Mouse (Mus musculus): ENCODE measurements at regions not wholly inside any gene's neighbourhood (a gene's known extent, or its start where the extent isn't known, plus 50 kb on each side); places are given as distances from the start of the nearest gene placed in this dataset.

DNA sequence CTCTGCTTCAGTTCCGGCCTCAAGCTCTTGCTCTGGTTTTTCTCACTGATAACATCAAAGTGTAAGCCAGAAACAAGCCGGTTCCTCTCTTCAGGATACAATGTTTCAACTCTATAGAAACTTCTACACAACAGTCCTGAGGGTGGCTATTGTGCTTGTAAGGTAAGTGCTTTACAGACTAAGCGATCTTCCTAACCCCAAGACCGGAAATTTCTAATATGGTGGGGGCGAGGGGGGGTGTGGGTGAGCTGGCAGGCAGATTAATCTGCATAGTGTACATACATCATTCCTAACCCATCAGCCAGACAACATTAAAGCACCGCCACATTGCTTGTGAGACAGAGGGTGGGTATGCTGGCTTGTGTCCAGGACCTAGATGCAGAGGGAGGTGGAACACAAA lies 200.8 kb downstream of the Uaca start:
- in situ Hi-C loops (cut with MboI, MseI): loop anchor here (5.0 to 10.0 kb wide), 2 partner anchors 1350 to 1372 kb away; partner anchors contain the start of gene Anp32a (in 1 of the 2)

DNA sequence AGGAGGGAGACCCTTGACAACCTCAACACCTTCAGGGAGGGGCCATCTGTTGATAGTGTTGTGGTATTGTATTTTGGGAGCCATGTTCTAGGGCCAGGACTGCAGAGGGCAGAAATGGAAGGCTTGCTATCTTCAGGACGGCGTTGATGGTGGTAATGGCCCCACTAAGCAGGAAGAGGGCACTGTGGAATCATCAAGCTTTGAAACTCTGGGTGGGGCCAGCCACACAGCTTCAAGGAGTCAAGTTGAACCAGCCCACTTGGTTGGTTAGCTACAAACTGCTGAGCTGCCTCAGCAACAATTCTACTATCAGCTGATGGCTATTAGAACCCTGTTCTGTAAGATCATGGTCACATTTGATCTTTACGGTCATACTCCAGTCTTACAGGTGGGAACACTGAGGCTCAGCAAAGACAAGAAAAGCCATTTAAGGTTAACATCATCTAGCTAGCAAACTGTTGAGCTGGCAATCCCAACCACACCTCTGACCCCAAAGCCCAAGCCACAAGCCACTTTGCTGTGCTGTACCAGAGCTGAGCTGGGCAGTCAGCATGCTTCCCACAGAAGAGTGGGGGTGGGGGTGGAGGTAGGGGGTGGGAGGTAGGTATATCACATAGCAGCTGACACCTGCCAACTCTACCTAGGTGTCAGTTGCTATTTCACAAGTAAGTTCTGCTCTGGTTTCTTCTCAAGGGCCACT lies 203.9 kb downstream of the Uaca start:
- in situ Hi-C loops (cut with MboI, MseI): loop anchor here (5.0 to 10.0 kb wide), 2 partner anchors 1347 to 1369 kb away; partner anchors contain the start of gene Anp32a (in 1 of the 2)

DNA sequence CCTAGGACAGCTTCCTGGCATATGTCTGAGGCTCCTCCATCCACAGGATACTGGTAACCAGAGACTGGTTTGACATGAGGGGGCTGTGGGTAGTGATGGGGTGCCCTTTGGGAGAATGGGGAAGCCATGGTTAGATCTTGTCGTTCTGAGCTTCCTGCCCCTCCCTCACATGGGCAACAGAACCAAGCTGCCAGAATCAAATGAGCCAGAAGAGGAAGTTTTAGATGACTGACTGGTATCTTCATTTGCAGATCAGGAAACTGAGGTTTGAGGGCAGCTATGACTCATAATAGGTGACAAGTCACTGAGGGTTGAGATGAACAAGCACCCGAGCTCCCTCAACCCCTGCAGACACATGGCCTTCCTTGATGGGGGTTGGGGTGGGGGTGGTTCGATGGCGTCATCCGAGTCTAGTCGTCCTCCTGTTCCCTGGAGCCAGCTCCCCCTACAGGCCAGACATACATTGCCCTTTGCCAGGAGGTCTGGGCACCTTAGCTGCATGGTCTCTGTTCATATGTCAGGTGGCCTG lies 204.7 kb downstream of the Uaca start:
- in situ Hi-C loops (cut with MboI, MseI): loop anchor here (5.0 to 10.0 kb wide), 2 partner anchors 1346 to 1368 kb away; partner anchors contain the start of gene Anp32a (in 1 of the 2)

DNA sequence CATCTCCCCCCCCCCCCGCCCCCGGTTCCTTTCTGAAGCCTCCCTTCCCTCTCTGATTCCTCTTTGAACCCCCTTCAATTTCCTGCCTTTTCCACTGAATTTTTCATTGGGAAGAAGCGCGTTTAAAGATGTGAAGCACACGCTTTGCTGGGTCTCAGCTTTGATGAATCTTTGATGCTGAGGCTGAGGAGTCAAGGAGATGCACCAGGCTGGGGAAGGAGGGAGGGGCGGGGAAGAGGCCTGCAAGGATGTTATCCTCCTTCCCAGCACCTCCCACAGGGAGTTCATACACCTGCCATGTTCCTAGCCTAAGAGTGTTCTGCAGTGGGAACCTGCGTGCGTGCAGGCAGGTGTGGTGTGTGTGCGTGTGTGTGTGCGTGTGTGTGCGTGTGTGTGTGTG lies 205.9 kb downstream of the Uaca start:
- in situ Hi-C loops (cut with MboI, MseI): no loop called here

DNA sequence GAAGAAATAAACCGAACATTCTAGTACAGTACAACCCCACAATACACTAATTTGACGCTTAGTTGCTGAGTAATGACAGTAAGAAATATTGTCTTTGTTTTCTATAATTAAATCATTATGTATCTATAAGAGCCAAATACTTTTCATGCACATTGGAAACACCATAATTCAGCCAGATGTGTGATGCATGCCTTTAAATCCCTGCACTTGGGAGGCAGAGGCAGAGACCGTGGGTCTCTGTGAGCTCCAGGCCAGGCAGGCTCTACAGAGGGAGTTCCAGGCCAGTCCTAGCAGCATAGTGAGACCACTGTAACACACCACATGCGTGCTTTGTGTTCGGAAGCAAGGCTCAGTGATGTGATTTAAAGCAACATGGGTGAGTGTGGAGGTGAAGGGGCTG lies 208.2 kb downstream of the Uaca start:
- in situ Hi-C loops (cut with MboI, MseI): no loop called here

DNA sequence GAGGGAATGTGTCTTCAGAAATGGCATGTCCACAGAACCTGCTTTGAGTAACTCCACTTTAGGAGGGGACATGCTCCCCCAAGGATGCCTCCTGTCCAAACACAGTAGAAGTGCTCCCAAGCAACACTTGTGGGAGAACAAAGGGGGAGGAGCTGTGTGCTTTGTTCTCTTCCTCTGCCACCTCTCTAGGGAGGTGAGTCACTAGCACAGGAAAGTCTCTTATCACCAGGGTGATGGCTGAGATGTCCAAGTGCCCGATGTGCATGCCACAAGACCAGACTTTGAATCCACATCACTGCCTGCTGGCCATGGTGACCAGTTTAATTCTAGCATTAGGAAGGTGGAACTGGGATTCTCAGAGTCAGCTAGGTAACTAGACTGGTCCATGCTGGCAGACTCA lies 214.1 kb downstream of the Uaca start:
- in situ Hi-C loops (cut with MboI, MseI): no loop called here

DNA sequence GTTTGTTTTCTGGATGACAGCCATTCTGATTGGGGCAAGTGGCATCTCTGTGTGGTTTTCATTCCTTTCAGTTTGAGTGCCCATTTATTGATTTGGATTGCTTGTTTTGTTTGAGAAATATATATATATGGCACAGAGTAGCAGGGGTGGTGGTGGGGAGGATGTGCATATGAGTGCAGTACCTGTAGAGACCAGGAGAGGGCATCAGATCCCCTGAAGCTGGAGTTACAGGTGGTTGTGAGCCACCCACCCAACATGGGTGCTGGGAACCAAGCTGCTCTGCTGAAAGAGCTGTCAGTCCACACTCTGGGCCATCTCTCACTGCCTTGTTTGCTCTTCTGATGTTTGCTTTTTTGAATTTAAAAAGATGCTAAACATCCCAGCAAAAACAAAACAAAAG lies 216.7 kb downstream of the Uaca start:
- in situ Hi-C loops (cut with MboI, MseI): loop anchor here in 1 of 2 experiments (5.0 kb wide), 1 partner anchor 696 kb away; no protein-coding TSS in a partner anchor

DNA sequence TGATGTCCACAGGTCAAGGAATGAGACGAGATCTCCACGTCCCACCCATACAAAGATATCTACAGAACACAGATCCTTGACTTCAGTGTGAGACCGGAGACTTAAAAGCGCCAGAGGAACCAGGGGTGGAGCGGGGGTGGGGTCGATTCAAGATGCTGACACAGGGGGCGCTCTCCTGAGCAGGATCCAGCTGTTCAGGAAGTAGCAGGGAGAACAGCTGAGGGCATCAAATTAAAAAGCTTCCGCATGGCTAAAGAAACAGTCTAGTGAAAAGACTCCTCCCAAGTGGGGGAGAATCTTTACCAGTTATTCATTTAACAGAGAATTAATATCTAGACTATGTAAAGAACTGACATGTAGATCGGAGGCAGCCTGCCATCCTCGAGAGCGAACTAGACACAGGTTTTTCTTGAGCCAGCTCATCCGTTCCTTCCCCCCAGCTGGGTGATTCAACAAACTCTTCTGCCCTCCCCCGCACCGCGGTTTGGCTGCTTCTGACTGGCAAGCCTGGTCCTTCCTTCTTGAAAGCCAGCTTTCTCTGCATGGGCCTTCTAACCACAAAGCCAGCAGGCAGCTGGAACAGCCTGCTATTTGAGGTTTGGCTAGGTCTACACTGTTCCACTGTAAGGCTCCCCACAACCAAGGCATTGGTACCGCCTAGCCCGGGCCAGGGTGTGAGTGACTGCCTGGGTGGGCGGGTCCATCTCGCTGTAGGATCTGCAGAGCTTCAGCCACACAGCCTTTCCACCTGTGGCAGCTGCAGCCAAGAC lies 218.6 kb downstream of the Uaca start:
- in situ Hi-C loops (cut with MboI, MseI): loop anchor here in 1 of 2 experiments (5.0 kb wide), 1 partner anchor 694 kb away; no protein-coding TSS in a partner anchor

DNA sequence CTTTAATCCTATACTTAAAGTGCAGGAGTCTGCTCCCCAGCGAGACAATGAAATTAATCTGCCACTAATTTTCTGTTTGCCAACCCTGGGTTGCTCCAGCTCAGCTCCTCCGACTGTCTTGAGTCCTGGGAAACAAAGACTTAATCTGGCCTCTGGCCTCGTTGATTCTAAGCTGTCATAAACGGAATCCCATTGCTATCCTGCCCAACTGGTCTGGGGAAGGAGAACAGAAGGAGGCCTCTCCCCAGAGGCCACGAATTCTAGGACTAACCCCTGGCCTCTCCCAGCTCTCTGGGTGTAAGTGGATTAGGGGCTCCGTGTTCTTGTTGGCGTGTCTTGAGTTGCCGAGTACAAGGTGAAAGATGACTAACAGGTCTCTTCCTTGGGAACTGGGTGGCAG lies 219.8 kb downstream of the Uaca start:
- in situ Hi-C loops (cut with MboI, MseI): loop anchor here in 1 of 2 experiments (5.0 kb wide), 1 partner anchor 693 kb away; no protein-coding TSS in a partner anchor

DNA sequence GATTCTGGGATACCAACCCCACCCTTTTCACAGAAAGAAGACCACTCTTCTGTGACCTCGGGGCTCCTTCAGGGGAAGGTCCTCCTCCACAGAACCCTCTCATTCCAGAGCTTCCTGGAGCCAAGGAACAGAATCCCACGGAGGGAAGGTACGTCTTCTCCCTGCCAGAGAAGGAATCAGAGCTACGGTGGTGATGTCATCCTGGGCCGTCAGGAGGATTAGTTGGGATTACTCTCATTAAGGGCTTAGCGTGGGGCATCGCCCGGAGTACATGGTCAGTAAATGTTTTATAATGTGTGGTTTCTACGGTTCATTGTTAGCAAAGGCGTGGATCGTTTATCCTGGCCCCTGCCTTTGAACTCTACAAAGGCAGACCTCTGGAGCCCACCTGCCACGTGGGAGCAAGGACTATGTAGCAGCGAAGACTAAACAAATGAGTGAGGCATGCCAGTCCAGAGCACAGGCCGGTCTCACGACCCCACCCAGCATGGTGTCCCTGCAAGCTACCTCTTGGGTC lies 221.1 kb downstream of the Uaca start:
- in situ Hi-C loops (cut with MboI, MseI): loop anchor here in 1 of 2 experiments (5.0 kb wide), 1 partner anchor 1327 kb away; the partner anchor contains the start of gene Anp32a

DNA sequence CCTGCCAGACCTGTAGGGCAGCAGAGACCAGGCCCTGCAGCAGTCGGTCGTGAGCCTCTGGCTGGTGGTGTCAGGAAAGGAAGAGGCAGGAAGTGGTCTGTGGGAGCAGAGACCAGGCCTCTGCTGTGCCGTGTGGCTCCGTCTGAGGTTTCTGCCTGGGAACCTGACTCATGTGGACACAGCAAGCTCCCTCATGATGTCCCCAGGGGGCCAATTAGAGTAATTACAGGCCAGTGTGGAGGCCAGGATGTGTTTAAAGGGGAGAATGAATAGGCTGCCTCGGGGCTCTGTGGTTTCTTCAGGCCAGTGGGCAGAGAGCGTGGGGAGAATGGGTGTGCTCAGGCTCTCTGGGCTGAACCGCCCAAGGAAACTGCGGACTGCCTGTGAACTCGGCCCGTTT lies 222.3 kb downstream of the Uaca start:
- in situ Hi-C loops (cut with MboI, MseI): loop anchor here in 1 of 2 experiments (5.0 kb wide), 1 partner anchor 1326 kb away; the partner anchor contains the start of gene Anp32a

DNA sequence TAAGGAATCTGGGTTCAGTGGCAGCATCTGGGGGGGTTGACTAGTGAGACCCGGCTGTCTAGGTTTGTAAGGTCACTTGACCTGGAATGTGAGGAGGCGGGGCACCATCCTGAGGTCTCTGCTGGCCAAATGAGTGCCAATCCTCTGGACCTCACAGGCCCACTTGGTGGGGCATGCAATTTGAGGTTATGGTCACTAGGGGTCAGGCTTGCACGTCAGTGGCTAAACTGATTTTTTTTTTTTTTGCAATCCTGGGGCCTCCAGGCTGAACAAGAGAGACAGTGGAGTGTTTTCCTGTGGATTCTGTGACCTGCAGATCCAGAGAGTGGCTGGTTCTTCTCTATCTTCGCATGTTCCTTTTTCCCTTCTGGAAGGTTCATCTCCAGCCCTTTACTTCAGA lies 225.6 kb downstream of the Uaca start:
- in situ Hi-C loops (cut with MboI, MseI): loop anchor here in 1 of 2 experiments (5.0 kb wide), 1 partner anchor 1322 kb away; the partner anchor contains the start of gene Anp32a

DNA sequence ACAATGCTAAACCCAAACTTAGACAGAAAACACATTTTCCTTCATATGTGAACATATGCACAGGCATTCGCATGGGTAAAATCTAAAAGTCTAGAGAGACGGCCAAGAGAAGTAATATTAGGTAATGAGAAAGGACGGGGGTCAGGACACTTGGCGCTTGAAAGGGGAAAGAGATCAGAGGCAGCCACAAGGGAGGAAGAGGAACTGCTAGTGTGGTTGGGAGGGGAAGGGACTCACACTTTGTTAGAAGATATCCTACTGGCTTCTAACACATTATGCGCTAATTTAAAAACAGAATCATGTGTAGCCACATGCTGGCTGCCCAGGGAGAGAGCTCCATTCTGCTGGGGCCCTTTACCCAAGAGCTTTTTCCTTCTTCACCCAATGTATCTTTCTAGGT lies 227.5 kb downstream of the Uaca start:
- in situ Hi-C loops (cut with MboI, MseI): no loop called here

DNA sequence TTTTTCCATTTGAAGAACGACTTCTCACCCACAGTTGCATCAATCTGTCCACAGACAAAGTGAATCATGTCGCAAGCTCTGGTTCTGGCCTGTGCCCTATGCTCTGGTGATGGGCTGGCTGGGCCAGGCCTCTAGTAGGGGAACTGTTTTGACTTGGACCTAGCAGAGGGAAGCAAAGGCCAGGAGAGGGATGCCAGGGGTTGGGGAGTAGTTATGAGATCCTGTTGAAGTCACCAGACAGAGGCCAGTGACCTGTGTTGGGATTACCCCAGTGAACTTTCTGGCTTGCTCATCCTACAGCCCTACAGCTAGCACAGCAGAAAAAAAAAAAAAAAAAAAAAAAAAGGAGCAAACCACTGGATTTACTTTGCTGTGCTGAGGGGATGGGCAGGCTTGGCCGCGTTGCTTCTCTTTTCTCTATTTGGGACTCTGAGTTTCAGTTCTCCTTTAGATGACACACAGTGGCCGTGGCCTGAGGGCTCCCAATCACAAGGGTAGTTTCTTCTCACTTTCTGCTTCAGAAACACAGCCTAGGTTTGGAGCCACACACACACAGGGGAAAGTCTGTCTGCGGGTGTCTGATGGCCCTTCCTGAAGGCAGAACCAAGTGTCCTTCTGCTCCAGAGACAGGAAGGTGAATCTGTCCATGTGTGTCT lies 228.2 kb downstream of the Uaca start:
- in situ Hi-C loops (cut with MboI, MseI): no loop called here

DNA sequence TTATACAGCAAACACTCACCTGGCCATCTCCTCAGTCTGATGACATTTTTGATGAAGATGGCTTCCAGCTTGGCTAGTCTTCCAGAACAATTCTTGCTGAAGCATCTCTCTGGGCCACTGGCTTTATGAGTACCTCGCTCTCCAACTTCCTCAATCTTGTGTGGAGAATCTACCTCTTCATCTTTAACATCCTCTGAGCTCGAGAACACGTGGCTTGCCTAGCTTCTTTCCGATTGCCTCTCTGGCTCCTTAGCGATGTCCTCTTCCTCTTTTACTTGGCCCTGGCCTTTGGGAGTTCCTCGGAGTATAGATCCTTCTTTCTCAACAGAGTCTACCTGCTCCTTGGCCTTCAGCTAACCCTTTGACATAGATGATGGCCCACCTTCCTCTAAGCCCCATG lies 231.0 kb downstream of the Uaca start:
- in situ Hi-C loops (cut with MboI, MseI): no loop called here

DNA sequence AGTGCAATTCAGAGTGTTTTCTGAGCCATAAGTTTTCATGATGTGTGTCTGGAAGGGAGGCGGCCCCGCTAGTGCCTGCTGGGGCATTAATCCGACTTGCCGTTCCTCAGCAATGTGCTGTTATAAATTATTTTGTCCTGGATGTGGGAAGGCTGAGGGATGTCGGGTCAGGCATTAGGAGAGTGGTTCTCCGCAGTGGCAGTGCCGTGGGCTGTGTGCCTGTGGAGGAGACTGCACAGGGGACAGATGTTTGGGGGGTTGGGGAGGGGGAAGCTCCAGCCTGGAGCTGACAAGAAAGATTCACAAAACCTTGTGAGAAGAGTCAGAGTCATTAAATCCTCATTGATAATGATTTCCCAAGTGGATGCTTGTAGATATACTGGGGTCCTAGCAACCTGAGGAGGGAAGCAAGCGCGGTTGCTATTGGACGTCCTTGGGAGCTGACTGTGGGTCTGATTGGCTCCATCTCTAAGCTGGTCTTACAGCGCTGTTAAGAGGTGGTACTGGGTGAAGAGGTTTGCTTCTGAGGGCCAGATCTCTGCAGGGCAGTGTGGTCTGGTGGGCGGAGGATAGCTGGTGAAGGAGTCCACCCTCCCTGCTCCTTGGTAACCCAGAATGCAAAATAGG lies 234.5 kb downstream of the Uaca start:
- in situ Hi-C loops (cut with MboI, MseI): no loop called here

DNA sequence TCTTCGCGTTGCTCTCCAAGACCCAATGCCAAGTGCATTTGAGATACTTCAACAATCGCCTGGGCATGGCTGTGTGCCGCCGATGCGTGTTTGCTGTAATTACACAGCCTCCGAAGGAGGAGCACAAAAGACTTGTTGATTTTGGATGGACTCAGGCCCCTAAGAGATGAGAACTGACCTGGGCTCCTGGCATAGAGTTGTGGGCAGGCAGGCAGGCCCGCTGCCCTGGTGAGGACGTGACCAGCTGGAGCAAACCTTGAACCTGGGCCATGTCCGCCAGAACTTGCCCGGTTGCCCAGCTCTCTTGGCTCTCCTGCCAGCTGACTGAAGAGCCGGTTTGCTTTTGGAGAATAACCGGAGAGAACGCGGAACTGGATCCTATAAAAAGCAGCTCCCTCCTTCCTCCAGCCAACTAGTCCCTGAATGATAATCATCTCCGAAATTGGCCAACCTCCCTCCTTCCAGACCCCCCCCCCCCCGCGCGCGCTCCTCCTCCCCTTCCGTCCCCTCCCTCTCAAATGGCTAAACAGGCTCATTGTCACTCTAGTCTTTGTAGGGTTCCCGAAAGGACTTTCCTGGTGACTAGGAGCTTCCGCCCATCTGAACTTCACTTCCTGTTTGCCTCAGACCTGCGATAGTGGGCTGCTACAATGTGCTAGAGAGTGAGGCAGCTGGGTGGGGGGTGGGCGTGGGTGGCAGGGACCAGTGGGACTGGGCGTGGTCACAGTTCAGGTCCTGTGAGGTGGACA lies 237.5 kb downstream of the Uaca start:
- in situ Hi-C loops (cut with MboI, MseI): no loop called here

DNA sequence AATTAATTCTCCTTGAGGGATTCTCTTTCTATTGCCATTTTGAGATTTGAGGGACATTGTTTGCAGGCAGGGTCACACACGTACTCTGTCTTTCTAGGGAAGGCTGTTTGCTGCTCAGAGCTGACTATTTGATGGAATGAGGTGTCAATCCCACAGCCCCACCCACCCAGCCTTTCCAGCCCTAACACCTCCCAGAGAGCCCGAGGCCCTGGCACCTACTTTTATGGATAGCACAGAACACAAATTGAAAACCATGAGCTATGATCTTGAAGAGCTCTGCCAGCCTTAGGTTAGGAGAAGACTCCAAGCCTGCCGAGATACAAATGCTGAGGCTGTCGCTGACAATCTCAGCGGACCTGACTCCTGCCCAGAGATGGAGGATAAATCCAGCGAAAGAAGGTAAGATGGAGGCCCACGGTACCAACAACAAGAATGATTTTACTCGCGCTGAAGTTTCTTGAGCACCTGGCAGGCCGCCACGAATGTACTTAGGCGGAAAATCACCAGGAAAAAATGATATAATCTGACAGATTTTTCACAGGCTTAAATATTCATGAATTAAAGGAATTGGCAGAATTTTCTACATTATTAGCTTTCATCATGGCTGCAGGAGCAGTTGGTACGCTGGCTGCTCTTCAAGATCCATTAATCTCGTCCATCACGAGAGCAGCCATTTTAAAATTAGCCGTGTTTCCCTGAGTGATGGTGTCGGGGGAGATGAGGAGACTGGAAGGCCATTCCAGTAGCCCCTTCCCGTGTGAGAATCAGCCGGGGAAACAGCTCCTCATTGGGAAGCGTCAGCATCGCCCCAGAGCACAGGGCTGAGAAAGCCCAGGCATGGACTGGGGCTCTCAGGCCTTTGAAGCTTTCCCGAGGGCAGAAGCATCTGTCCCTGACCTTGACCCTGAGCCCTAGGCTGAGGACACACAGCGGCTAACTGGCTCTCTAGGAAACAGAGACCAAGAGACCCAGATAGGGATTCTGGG lies 238.4 kb downstream of the Uaca start:
- in situ Hi-C loops (cut with MboI, MseI): no loop called here

DNA sequence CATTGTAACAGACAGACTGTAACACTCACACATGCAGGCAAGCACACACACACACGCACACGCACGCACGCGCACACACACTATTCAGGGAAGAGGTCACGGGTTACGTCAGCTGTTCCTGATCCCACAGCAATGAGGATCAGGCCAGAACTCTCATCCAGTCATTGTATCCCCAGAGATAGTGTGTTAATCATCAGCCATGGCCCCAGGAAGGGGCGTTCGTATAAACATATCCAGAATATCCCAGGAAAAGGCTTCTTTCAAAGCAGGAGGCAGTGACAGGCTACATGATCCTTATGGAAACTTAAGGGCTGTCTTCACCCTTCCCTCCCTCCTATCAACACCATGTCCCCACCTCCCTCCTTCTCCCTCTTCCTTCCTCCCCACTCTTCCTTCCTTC lies 239.3 kb downstream of the Uaca start:
- in situ Hi-C loops (cut with MboI, MseI): no loop called here

Data from T-helper 17 cell (primary cell).